Mouse (Mus musculus): Measurements from ENCODE around the gene Cfap126. TPM values are rescaled to one million over a fixed set of nuclear protein-coding genes. Genes with fewer than 3 reads are reported as not detected.
"Not testable (repeated sequence)": the region's sequence is repeated elsewhere in the genome, so short reads cannot be mapped to it uniquely, and the experiment has no call there.

Gene Cfap126
- 2.0 and 2.2 TPM in 2 replicates for polyA plus RNA-seq (2014; fragmentation: Nextera tagmentation; extraction: Ambion mirVana)

- Histone ChIP-seq H3K27ac (ENCODE audit: low read depth) (peak within 1 kb of the TSS; percentile 92), H3K36me3 (ENCODE audit: insufficient read depth) (no peaks in the 10 kb centered on the region), H3K4me1 (ENCODE audit: insufficient read depth) (no peaks in the 10 kb centered on the region; the same call in 1 of the 2 replicates), H3K9me3 (ENCODE audit: low read depth, low read length) (no peaks in the 10 kb centered on the region), H3K27me3 (ENCODE audit: insufficient read depth, low read length) (no peaks in the 10 kb centered on the region), H3K9ac (peak within 1 kb of the TSS; percentile 64), H3K4me3 (ENCODE audit: low read depth, low read length) (peak within 1 kb of the TSS; percentile 42), H3K4me2 (peak within 1 kb of the TSS; percentile 69)
- peak; percentile 81 for DNase-seq
- 1% methylated on average over 24 of the region's 24 CpGs for WGBS
- no peak for TF ChIP-seq CTCF (IDR thresholded peaks at IDR 0.05; ENCODE audit: low read depth)
- ATAC-seq (ENCODE audit: insufficient read depth) = peak; percentile 52
These were observed at the start of gene Cfap126 for GRCm38 (mm10) chr1:171113873-171114299. Cfap126 (plus strand) TSS chr1:171113918.

- H3K9me3 ChIP-seq (ENCODE audit: low read depth, low read length); H3K4me1 ChIP-seq (ENCODE audit: insufficient read depth); H3K36me3 ChIP-seq (ENCODE audit: insufficient read depth); H3K27ac ChIP-seq (ENCODE audit: low read depth); H3K9ac ChIP-seq: not testable (repeated sequence)
- WGBS = 2% methylated on average over 38 of the region's 75 CpGs
- peak within 1 kb of the TSS; percentile 51 for H3K4me2 ChIP-seq
- peak; percentile 89 for DNase-seq
- H3K4me3 ChIP-seq (ENCODE audit: low read depth, low read length) = peak within 1 kb of the TSS; percentile 36
- peak; percentile 74 for ATAC-seq (ENCODE audit: insufficient read depth)
- TF ChIP-seq CTCF (IDR thresholded peaks at IDR 0.05; ENCODE audit: low read depth) = peak; percentile 63
- H3K27me3 ChIP-seq (ENCODE audit: insufficient read depth, low read length) = peaks cover 21% of the 10 kb centered on the region
These were observed 49.1 kb upstream of the Cfap126 start, which contains the start of gene Fcgr3 for GRCm38 (mm10) chr1:171064491-171065242. Fcgr3 (minus strand) TSS chr1:171064935.

GRCm38 (mm10) chr1:171065243-171065587 is 48.5 kb upstream of the Cfap126 start:
- H3K4me1 ChIP-seq (ENCODE audit: insufficient read depth); DNase-seq; H3K9ac ChIP-seq; H3K9me3 ChIP-seq (ENCODE audit: low read depth, low read length); H3K27ac ChIP-seq (ENCODE audit: low read depth); H3K36me3 ChIP-seq (ENCODE audit: insufficient read depth): not testable (repeated sequence)
- peaks cover 25% of the 10 kb centered on the region for H3K27me3 ChIP-seq (ENCODE audit: insufficient read depth, low read length)
- peak; percentile 64 for ATAC-seq (ENCODE audit: insufficient read depth)
- peak overlapping the region; percentile 36 for H3K4me3 ChIP-seq (ENCODE audit: low read depth, low read length)
- H3K4me2 ChIP-seq = peak overlapping the region; percentile 50
- 1% methylated on average over 12 of the region's 35 CpGs for WGBS

DNA sequence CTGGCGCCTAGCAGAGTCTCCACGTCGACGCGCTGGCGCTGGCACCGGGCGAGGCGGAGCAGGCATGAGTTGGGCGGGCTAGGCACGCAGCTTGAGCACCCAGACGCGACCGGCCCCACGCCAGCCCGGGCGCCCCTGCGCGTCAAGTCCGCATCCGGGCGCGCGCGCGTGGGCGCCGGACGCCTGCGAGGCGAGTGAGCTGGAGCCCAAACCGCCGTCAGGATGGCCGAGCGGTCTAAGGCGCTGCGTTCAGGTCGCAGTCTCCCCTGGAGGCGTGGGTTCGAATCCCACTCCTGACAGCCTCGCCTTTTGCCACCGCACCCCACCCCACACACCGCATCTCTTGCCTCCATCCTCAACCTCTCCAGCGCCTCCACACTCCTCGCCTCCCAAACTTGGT is 48.0 kb upstream of the Cfap126 start:
- not testable (repeated sequence) for H3K9ac ChIP-seq; H3K27ac ChIP-seq (ENCODE audit: low read depth); H3K36me3 ChIP-seq (ENCODE audit: insufficient read depth); DNase-seq; H3K4me1 ChIP-seq (ENCODE audit: insufficient read depth); H3K9me3 ChIP-seq (ENCODE audit: low read depth, low read length)
- ATAC-seq (ENCODE audit: insufficient read depth) = peak; percentile 3
- Histone ChIP-seq H3K27me3 (ENCODE audit: insufficient read depth, low read length) (peaks cover 26% of the 10 kb centered on the region), H3K4me3 (ENCODE audit: low read depth, low read length) (peak overlapping the region; percentile 29), H3K4me2 (peak overlapping the region; percentile 51)
- 7% methylated on average over 26 of the region's 45 CpGs for WGBS

DNA sequence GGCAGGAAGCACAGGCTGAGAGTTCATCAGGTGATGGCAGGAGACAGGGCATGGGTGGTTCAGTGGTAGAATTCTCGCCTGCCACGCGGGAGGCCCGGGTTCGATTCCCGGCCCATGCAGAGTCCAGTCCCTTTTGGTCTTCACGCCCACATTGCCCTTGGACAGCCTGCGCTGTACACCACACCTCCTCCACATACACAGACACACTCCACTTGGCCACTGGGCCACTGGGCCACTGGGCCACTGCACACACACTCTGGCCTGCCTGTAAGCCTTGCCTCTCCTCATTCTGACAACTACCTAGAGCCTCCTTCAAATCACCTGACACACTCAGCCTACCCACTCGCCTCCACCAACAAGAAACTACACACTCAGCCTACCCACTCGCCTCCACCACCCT is 47.1 kb upstream of the Cfap126 start:
- H3K4me2 ChIP-seq; H3K4me1 ChIP-seq (ENCODE audit: insufficient read depth); H3K4me3 ChIP-seq (ENCODE audit: low read depth, low read length); DNase-seq; H3K27ac ChIP-seq (ENCODE audit: low read depth); H3K9ac ChIP-seq; H3K36me3 ChIP-seq (ENCODE audit: insufficient read depth); H3K9me3 ChIP-seq (ENCODE audit: low read depth, low read length): not testable (repeated sequence)
- H3K27me3 ChIP-seq (ENCODE audit: insufficient read depth, low read length) = peaks cover 29% of the 10 kb centered on the region
- peak; percentile 47 for ATAC-seq (ENCODE audit: insufficient read depth)
- 24% methylated on average over 2 of the region's 10 CpGs for WGBS

DNA sequence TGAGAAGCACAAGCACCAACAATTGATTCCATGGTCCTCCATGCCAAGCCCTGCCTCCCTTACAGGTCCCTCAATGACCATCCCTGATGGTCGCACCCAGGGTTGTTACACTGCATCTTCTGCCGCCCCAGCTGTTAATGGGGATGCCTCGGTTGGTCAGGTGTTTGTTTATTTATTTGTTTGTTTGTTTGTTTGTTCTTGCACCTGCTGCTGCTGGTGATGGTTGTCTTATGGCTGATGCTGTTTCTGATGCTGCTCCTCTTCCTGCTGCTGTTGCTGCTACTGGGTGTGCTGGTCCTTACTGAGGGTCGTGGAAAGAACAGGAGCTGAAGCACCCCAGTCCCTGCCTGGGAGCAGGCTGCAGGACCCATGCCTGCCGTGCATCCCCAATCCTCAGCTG is 45.8 kb upstream of the Cfap126 start:
- not testable (repeated sequence) for H3K27ac ChIP-seq (ENCODE audit: low read depth); H3K36me3 ChIP-seq (ENCODE audit: insufficient read depth); ATAC-seq (ENCODE audit: insufficient read depth); DNase-seq; H3K4me1 ChIP-seq (ENCODE audit: insufficient read depth); H3K4me3 ChIP-seq (ENCODE audit: low read depth, low read length); H3K4me2 ChIP-seq; H3K9me3 ChIP-seq (ENCODE audit: low read depth, low read length); H3K9ac ChIP-seq
- WGBS = 45% methylated on average over 5 of the region's 5 CpGs
- H3K27me3 ChIP-seq (ENCODE audit: insufficient read depth, low read length) = peaks cover 29% of the 10 kb centered on the region

DNA sequence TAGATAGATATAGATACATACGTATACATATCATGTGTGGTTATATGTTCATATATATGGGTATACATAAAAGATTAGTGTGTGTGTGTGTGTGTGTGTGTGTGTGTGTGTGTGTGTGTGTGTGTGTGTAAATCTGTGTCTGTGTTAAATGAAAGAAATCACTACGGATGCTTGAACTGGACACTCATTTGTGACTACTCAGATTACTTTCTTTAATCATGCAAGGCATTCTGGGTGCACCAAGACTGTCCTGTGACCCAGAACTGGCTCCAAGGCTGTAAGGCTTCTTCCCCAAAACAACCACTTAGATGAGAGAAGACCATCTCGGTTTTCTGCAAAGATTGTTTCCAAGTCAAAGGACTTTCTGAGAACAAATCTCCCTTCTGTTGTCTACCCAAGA is 44.2 kb upstream of the Cfap126 start:
- not testable (repeated sequence) for H3K27ac ChIP-seq (ENCODE audit: low read depth); H3K9me3 ChIP-seq (ENCODE audit: low read depth, low read length); H3K4me3 ChIP-seq (ENCODE audit: low read depth, low read length); ATAC-seq (ENCODE audit: insufficient read depth); H3K36me3 ChIP-seq (ENCODE audit: insufficient read depth); H3K4me2 ChIP-seq; H3K9ac ChIP-seq; H3K4me1 ChIP-seq (ENCODE audit: insufficient read depth)
- WGBS = 55% methylated on average over 3 of the region's 3 CpGs
- DNase-seq = peak; percentile 61
- peaks cover 29% of the 10 kb centered on the region for H3K27me3 ChIP-seq (ENCODE audit: insufficient read depth, low read length)

- not testable (repeated sequence) for H3K36me3 ChIP-seq (ENCODE audit: insufficient read depth); H3K4me3 ChIP-seq (ENCODE audit: low read depth, low read length); H3K9me3 ChIP-seq (ENCODE audit: low read depth, low read length); ATAC-seq (ENCODE audit: insufficient read depth); H3K9ac ChIP-seq; H3K27ac ChIP-seq (ENCODE audit: low read depth); H3K4me1 ChIP-seq (ENCODE audit: insufficient read depth); DNase-seq
- peaks cover 25% of the 10 kb centered on the region for H3K27me3 ChIP-seq (ENCODE audit: insufficient read depth, low read length)
- 23% methylated on average over 11 of the region's 16 CpGs for WGBS
- H3K4me2 ChIP-seq = peak overlapping the region; percentile 32
These were observed 42.8 kb upstream of the Cfap126 start for GRCm38 (mm10) chr1:171070879-171071278.

DNA sequence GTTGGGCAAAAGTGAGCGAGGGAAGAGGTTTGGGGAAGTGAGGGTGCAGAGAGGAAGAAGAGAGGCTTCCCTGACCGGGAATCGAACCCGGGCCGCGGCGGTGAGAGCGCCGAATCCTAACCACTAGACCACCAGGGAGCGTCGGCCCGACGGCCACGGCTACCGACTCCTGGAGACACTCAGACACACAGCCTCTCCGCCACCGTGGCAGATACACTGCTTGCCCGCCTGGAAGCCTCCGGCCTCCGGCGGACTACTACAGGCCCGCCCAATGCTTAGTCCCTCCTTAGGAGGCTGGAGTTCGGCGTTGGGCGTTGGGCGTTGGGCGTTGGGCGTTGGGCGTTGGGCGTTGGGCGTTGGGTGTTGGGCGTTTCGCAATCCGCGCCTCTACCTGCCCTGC is 42.0 kb upstream of the Cfap126 start:
- peaks cover 24% of the 10 kb centered on the region for H3K27me3 ChIP-seq (ENCODE audit: insufficient read depth, low read length)
- no CpG with 5 or more reads among the region's 35 CpGs for WGBS
- peak; percentile 67 for ATAC-seq (ENCODE audit: insufficient read depth)
- H3K9me3 ChIP-seq (ENCODE audit: low read depth, low read length); H3K9ac ChIP-seq; H3K27ac ChIP-seq (ENCODE audit: low read depth); H3K4me3 ChIP-seq (ENCODE audit: low read depth, low read length); H3K36me3 ChIP-seq (ENCODE audit: insufficient read depth); H3K4me2 ChIP-seq; H3K4me1 ChIP-seq (ENCODE audit: insufficient read depth); DNase-seq: not testable (repeated sequence)

GRCm38 (mm10) chr1:171072217-171072616 is 41.5 kb upstream of the Cfap126 start:
- not testable (repeated sequence) for H3K9me3 ChIP-seq (ENCODE audit: low read depth, low read length); DNase-seq; H3K9ac ChIP-seq; H3K27ac ChIP-seq (ENCODE audit: low read depth); H3K4me3 ChIP-seq (ENCODE audit: low read depth, low read length); H3K4me1 ChIP-seq (ENCODE audit: insufficient read depth); H3K36me3 ChIP-seq (ENCODE audit: insufficient read depth); H3K4me2 ChIP-seq
- peaks cover 27% of the 10 kb centered on the region for H3K27me3 ChIP-seq (ENCODE audit: insufficient read depth, low read length)
- ATAC-seq (ENCODE audit: insufficient read depth) = peak; percentile 70
- no CpG with 5 or more reads among the region's 45 CpGs for WGBS

All from lung, embryonic 14.5 days (tissue).